Mouse (Mus musculus) left cerebral cortex, adult 9 months (tissue): ENCODE measurements at regions not wholly inside any gene's neighbourhood (a gene's known extent, or its start where the extent isn't known, plus 50 kb on each side); places are given as distances from the start of the nearest gene placed in this dataset.

ENCODE experiments used
- DNase-seq, 2 experiments: peaks; one replicate each; pipeline ENCODE4 v3.0.0; 2022; ENCODE audit warnings: low spot score in 2 of 2

DNA sequence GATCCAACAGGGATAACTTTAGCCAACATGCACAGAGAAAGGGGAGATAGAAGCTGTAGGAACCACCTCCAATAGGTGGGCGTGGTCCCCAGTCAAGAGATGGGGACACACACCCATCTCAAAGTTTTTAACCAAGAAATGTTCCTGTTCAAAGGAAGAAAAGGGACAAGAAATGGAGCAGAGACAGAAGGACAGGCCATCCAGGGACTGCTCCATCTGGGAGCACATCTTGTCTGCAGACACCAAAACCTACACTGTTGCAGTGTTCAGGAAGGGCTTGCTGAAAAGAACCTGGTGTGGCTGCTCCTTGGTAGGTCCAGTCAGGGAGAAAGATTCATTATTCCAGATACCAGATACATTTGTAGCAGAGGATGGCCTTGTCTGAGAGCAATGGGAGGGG lies 676.5 kb upstream of the Foxg1 start:
- no peak for DNase-seq

DNA sequence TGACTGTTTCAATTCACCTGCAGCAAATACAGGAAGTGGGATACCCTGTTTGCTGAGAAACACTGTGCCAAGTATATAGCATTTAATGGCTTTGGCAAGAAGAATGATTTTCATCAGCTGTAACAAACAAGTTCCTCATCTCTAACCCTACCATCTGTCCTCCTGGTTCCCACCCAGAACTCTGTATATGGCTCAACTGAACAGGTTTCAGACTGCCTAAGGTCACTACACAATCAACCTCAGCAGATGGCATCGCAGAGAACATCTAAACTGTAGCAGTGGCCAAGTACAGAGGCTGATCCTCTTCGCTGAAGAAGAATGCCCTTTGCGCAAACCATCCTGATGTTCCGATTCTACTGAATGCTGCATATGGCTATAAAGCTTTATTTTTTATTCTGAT lies 668.8 kb upstream of the Foxg1 start:
- no peak for DNase-seq

DNA sequence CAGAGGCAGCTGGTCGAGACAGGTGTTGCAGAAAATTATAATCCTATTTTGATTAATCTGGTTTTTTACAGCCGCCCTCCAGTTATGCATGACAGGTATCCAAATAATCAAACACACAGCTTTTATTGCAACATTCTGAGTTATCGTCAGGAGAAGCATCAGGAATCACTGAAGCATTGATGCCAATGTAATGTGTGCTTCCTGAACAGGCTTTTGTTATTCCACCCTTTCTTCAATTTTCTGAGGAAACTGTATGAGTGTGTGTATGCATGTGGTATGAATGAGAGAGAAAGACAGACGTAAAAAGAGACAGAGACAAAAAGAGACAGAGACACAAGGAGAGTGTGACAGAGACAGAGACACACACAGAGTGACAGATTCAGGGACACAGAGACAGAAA lies 652.6 kb upstream of the Foxg1 start:
- DNase-seq = no peak

DNA sequence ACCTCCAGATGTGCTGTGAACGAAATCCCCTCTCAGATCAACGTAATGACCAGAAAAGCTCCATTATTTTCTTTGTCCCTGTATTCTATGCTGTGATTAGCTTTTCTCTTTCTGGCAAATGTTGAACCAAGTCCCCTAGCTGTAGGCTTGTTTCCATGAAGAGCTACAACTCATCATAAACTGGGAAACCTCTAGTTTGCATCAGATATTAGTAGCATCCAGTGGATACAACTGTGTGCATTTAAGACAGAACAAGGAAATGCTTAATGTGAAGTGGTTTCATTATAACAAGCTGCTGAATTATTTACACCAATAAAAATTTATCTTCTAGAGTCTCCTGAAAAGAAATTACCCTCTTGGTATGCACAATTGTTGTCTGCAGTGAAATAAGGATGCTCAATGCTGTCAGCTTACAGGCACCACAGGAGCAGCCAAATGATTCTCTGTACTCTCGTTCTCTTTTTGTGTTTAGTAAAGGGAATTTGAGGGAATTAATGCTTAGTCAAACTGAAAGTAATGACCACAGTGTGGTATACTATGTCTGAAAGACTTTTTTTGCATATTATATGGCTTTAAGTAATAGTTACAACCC lies 623.6 kb upstream of the Foxg1 start:
- DNase-seq = no peak
